Mouse (Mus musculus): ENCODE measurements around the gene Col13a1. TPM values are rescaled to one million over a fixed set of nuclear protein-coding genes. Genes with fewer than 3 reads are reported as not detected.
A peak's percentile ranks its signal among the peaks of the same experiment; 100 is the strongest.

Gene Col13a1
- polyA plus RNA-seq, 1 experiment from 2014 or later: 1.5 TPM

- Histone ChIP-seq H3K9me3 (ENCODE audit: low read length) (no peaks in the 10 kb centered on the region), H3K4me2 (ENCODE audit: low read depth, low read length) (no peak overlapping the region), H3K4me3 (ENCODE audit: low read depth, low read length) (no peak overlapping the region), H3K27ac (ENCODE audit: low read depth) (no peak overlapping the region), H3K36me3 (replicated peaks; ENCODE audit: insufficient read depth, low read length) (no peaks in the 10 kb centered on the region), H3K27me3 (ENCODE audit: insufficient read depth, low read length) (no peaks in the 10 kb centered on the region), H3K9ac (replicated peaks) (no peak overlapping the region), H3K4me1 (ENCODE audit: insufficient read depth) (no peaks in the 10 kb centered on the region)
- WGBS (ENCODE audit: insufficient replicate concordance): 17% methylated on average over 11 of the region's 11 CpGs
- ATAC-seq (no peak), DNase-seq (no peak)
- TF ChIP-seq EP300 (IDR thresholded peaks at IDR 0.05; ENCODE audit: low read depth) (no peak), CTCF (IDR thresholded peaks at IDR 0.05; ENCODE audit: low read depth) (peak; percentile 20; the same call in 1 of the 2 replicates)
These were observed 12.8 kb upstream of the Col13a1 start for GRCm38 (mm10) chr10:61991481-61992424.

- no peak overlapping the region for H3K4me3 ChIP-seq (ENCODE audit: low read depth, low read length)
- H3K9me3 ChIP-seq (ENCODE audit: low read length): 0 out of 2 replicates have a peak, but pooled peaks cover 5% of the 10 kb centered on the region
- peaks cover 45% of the 10 kb centered on the region for H3K27me3 ChIP-seq (ENCODE audit: insufficient read depth, low read length)
- WGBS (ENCODE audit: insufficient replicate concordance): 1% methylated on average over 7 of the region's 7 CpGs
- TF ChIP-seq EP300 (IDR thresholded peaks at IDR 0.05; ENCODE audit: low read depth): no peak
- TF ChIP-seq CTCF (IDR thresholded peaks at IDR 0.05; ENCODE audit: low read depth): peak; percentile 93
- H3K4me2 ChIP-seq (ENCODE audit: low read depth, low read length): no peak overlapping the region
- peak; percentile 50; the same call in 1 of the 2 replicates for ATAC-seq
- H3K4me1 ChIP-seq (ENCODE audit: insufficient read depth): peaks cover 9% of the 10 kb centered on the region
- DNase-seq: peak; percentile 90
- H3K36me3 ChIP-seq (replicated peaks; ENCODE audit: insufficient read depth, low read length): no peaks in the 10 kb centered on the region
- no peak overlapping the region for H3K27ac ChIP-seq (ENCODE audit: low read depth)
- H3K9ac ChIP-seq (replicated peaks): no peak overlapping the region
These were observed 1.5 kb upstream of the Col13a1 start for GRCm38 (mm10) chr10:61980424-61980823.

- WGBS (ENCODE audit: insufficient replicate concordance): 1% methylated on average over 65 of the region's 65 CpGs
- peaks cover 45% of the 10 kb centered on the region for H3K27me3 ChIP-seq (ENCODE audit: insufficient read depth, low read length)
- H3K9me3 ChIP-seq (ENCODE audit: low read length): 0 out of 2 replicates have a peak, but pooled peaks cover 5% of the 10 kb centered on the region
- H3K27ac ChIP-seq (ENCODE audit: low read depth): no peak overlapping the region
- no peaks in the 10 kb centered on the region for H3K36me3 ChIP-seq (replicated peaks; ENCODE audit: insufficient read depth, low read length)
- peak overlapping the region; percentile 62 for H3K4me2 ChIP-seq (ENCODE audit: low read depth, low read length)
- peaks cover 9% of the 10 kb centered on the region for H3K4me1 ChIP-seq (ENCODE audit: insufficient read depth)
- DNase-seq (no peak), ATAC-seq (no peak)
- peak overlapping the region; percentile 35 for H3K4me3 ChIP-seq (ENCODE audit: low read depth, low read length)
- H3K9ac ChIP-seq (replicated peaks): no peak overlapping the region
- TF ChIP-seq EP300 (IDR thresholded peaks at IDR 0.05; ENCODE audit: low read depth): no peak
- no peak for TF ChIP-seq CTCF (IDR thresholded peaks at IDR 0.05; ENCODE audit: low read depth)
These were observed 619 bp downstream of the Col13a1 start for GRCm38 (mm10) chr10:61978112-61978865.

- 3% methylated on average over 18 of the region's 18 CpGs for WGBS (ENCODE audit: insufficient replicate concordance)
- Histone ChIP-seq H3K27me3 (ENCODE audit: insufficient read depth, low read length) (peaks cover 45% of the 10 kb centered on the region), H3K27ac (ENCODE audit: low read depth) (no peak overlapping the region), H3K4me3 (ENCODE audit: low read depth, low read length) (peak overlapping the region; percentile 35), H3K36me3 (replicated peaks; ENCODE audit: insufficient read depth, low read length) (no peaks in the 10 kb centered on the region), H3K4me2 (ENCODE audit: low read depth, low read length) (peak overlapping the region; percentile 62), H3K9me3 (ENCODE audit: low read length) (0 out of 2 replicates have a peak, but pooled peaks cover 5% of the 10 kb centered on the region), H3K4me1 (ENCODE audit: insufficient read depth) (peaks cover 9% of the 10 kb centered on the region), H3K9ac (replicated peaks) (no peak overlapping the region)
- TF ChIP-seq CTCF (IDR thresholded peaks at IDR 0.05; ENCODE audit: low read depth) (no peak), EP300 (IDR thresholded peaks at IDR 0.05; ENCODE audit: low read depth) (no peak)
- ATAC-seq: no peak
- DNase-seq: no peak
These were observed 1.4 kb downstream of the Col13a1 start for GRCm38 (mm10) chr10:61977392-61978096.

GRCm38 (mm10) chr10:61976987-61977386, 1.9 kb downstream of the Col13a1 start:
- Histone ChIP-seq H3K4me2 (ENCODE audit: low read depth, low read length) (0 out of 2 replicates have a peak overlapping the region, but pooled peaks have one; percentile 62), H3K27ac (ENCODE audit: low read depth) (no peak overlapping the region), H3K4me3 (ENCODE audit: low read depth, low read length) (no peak overlapping the region), H3K4me1 (ENCODE audit: insufficient read depth) (peaks cover 9% of the 10 kb centered on the region), H3K27me3 (ENCODE audit: insufficient read depth, low read length) (peaks cover 45% of the 10 kb centered on the region), H3K36me3 (replicated peaks; ENCODE audit: insufficient read depth, low read length) (no peaks in the 10 kb centered on the region), H3K9ac (replicated peaks) (no peak overlapping the region), H3K9me3 (ENCODE audit: low read length) (0 out of 2 replicates have a peak, but pooled peaks cover 5% of the 10 kb centered on the region)
- no peak for DNase-seq
- 7% methylated on average over 6 of the region's 6 CpGs for WGBS (ENCODE audit: insufficient replicate concordance)
- ATAC-seq: no peak
- TF ChIP-seq CTCF (IDR thresholded peaks at IDR 0.05; ENCODE audit: low read depth) (peak; percentile 40), EP300 (IDR thresholded peaks at IDR 0.05; ENCODE audit: low read depth) (no peak)
